Mouse (Mus musculus) olfactory bulb, adult 2 months (tissue): Measurements from ENCODE around the gene St6galnac3. TPM values are rescaled to one million over a fixed set of nuclear protein-coding genes. Genes with fewer than 3 reads are reported as not detected.

Experiments used
- H3K27ac ChIP-seq: fragments of 200-500 bp; 2 replicates; pipeline ENCODE4 v1.5.1; 2012; ENCODE audit warnings: low read depth, low read length; ENCODE audit not compliant: insufficient read depth
- H3K4me1 ChIP-seq: fragments of 200-500 bp; 2 replicates; pipeline ENCODE4 v1.6.1; 2012; ENCODE audit warnings: low read length; ENCODE audit not compliant: control insufficient read depth, insufficient read depth
- H3K4me3 ChIP-seq: fragments of 200-500 bp; 2 replicates; pipeline ENCODE4 v1.5.1; 2012; ENCODE audit warnings: mild to moderate bottlenecking, low read depth, low read length, moderate library complexity; ENCODE audit not compliant: insufficient read depth
- CTCF ChIP-seq: fragments of 200-500 bp; IDR thresholded peaks from 2 replicates; pipeline ENCODE4 v1.5.1; 2012; ENCODE audit warnings: low read depth, mild to moderate bottlenecking, low read length, moderate library complexity; ENCODE audit not compliant: insufficient read depth
- POLR2A ChIP-seq: fragments of 200-500 bp; IDR thresholded peaks from 2 replicates; pipeline ENCODE4 v1.6.1; 2012; ENCODE audit warnings: mild to moderate bottlenecking, low read depth, low read length, moderate library complexity; ENCODE audit not compliant: insufficient read depth
- WGBS: fragments of 180-500 bp; shearing (Covaris S2); methylation state at CpG from one replicate; pipeline ENCODE4 v1.1.7; 2018; 5-methylcytosine and 5-hydroxymethylcytosine counted together
- polyA plus RNA-seq: library from polyadenylated mRNA; stranded (reverse); fragments of >200 nt; gene quantifications from 2 replicates; pipeline ENCODE4 v1.2.4, GENCODE M21; 2012; ENCODE audit warnings: low replicate concordance; ENCODE audit not compliant: missing spikeins, insufficient read depth, insufficient read length

Gene St6galnac3
- polyA plus RNA-seq, 1 experiment = not detected

DNA sequence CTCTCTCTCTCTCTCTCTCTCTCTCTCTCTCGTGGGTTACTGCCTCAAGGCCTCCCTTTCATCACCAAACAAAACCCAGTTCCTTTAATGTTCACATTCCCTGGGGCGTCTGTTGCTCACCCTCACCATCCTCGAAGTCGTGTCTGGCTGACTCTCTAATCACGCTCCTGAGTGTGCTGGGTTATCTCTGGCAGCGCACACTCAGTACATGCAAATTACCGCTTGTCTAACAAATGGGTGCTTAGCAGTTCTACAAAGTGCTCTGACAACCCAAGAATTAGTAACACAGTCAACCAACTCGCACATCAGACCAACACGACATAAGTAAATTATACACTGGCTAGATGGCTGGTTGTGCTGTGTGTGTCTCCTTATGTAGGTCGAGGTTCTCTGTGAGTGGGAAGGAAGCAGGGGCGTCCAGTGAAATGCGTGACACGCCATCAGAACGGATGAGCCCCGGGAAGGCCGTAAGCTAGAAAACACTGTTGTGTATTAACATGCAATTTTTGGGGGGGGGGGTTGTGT is 11.8 kb upstream of the St6galnac3 start:
- Histone ChIP-seq H3K4me1 (peaks cover 29% of the 10 kb centered on the region), H3K4me3 (no peak overlapping the region), H3K27ac (peak overlapping the region; percentile 98)
- WGBS = 24% methylated on average over 16 of the region's 16 CpGs
- no peak for TF ChIP-seq CTCF
- TF ChIP-seq POLR2A = no peak

DNA sequence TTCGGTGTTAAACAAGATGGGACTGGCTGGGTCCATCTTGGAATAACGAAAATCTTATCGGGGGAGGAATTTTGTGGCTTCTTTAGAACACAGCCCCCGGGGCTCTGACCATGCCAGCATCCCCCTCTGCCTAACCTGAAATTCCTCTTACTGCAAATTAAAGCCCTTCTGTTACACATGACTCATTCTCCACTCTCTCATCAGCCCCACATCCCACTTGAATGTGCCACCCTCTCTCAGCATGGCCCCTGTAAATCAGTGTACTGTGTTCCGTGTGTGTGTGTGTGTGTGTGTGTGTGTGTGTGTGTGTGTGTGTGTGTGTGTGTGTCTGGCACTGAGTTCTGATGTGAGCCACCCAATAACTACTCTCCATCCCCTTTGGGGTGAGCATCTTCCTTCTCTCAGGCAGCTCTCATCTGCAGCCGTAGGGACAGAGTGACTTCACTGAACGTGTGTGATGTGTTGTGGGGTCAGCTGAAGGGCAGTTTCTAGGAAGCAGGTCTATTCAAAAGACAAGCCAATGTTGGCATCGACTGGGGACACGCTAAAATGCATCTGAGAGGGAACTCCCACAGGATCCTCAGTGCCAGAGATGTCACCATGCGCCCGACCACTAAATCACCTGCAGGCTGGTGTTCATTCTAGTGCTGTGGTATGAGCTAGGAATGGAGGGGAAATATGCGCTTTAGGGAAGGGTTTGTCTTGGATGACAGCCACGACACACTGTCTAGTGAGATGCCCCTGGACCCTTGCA is 11.0 kb upstream of the St6galnac3 start:
- TF ChIP-seq POLR2A (no peak), CTCF (no peak)
- 39% methylated on average over 13 of the region's 13 CpGs for WGBS
- Histone ChIP-seq H3K4me1 (peaks cover 27% of the 10 kb centered on the region), H3K27ac (peak overlapping the region; percentile 98), H3K4me3 (no peak overlapping the region)

DNA sequence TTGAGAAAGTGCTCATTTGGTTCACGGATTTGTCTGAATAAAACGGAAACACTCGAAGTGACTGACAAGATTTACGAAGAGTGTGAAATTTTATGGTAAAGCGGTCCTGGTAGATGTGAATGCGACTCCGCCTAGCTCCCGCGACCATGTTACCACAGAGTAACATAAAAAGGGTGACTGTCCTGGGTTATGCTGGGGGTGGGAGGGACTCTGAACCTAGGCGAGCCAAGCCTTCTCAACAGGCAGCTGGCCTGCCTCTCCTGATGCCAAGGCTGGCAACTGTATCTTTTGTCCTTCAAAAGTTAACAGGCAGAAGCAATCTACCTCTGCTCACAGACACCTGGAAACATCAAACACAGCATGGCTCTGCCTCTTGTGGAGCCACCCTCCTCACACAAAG is 9.8 kb upstream of the St6galnac3 start:
- Histone ChIP-seq H3K4me3 (no peak overlapping the region), H3K27ac (no peak overlapping the region), H3K4me1 (peaks cover 27% of the 10 kb centered on the region)
- 60% methylated on average over 10 of the region's 10 CpGs for WGBS
- TF ChIP-seq POLR2A (no peak), CTCF (no peak)

DNA sequence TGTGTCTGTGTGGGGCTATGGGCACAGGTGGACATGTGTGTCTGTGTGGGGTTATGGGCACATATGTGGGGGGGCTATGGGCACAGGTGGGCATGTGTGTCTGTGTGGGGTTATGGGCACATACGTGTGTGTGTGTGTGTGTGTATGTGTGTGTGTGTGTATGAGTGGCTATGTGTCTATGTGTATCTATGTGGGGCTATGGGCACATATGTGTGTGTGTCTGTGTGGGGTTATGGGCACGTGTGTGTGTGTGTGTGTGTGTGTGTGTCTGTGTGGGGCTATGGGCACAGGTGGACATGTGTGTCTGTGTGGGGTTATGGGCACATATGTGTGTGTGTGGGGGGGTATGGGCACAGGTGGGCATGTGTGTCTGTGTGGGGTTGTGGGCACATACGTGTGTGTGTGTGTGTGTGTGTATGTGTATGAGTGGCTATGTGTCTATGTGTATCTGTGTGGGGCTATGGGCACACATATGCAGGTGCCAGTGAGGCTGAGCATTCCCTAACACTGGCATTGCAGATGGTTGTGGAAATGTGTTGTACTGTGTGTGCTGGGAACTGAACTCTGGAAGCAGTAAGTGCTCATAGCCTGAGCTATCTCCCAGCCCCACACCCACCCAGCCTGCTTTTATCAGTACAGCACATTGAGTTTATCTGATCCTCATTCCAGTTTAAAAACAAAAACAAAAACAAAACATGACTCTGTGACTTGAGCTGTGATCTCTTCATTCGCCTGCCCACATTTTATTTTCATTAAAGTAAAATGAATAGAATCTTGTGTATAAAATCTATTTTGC is 8.6 kb upstream of the St6galnac3 start:
- WGBS = 92% methylated on average over 4 of the region's 4 CpGs
- Histone ChIP-seq H3K27ac (no peak overlapping the region), H3K4me3 (no peak overlapping the region), H3K4me1 (peaks cover 24% of the 10 kb centered on the region)
- TF ChIP-seq CTCF = no peak
- no peak for TF ChIP-seq POLR2A

DNA sequence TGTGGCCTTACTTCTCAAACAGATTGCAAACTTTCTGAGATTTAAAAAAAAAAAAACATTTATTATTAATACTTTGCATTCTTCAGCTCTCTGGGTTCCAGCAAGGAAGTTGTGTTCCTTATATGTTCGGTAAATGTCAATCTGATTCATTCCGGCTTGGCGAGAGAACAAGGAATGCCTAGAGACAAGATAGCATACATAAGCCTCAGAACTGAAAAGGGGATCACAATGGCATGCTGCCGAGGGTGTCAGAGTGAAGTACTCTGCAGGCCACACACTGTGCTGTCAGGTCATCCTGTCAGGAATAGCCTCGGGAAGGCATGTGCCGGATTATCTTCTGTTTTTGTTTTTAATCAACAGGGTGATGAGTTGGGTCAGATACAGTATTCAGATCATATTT is 7.8 kb upstream of the St6galnac3 start:
- Histone ChIP-seq H3K27ac (no peak overlapping the region), H3K4me3 (no peak overlapping the region), H3K4me1 (peaks cover 17% of the 10 kb centered on the region)
- no peak for TF ChIP-seq CTCF
- no peak for TF ChIP-seq POLR2A
- 79% methylated on average over 6 of the region's 6 CpGs for WGBS

DNA sequence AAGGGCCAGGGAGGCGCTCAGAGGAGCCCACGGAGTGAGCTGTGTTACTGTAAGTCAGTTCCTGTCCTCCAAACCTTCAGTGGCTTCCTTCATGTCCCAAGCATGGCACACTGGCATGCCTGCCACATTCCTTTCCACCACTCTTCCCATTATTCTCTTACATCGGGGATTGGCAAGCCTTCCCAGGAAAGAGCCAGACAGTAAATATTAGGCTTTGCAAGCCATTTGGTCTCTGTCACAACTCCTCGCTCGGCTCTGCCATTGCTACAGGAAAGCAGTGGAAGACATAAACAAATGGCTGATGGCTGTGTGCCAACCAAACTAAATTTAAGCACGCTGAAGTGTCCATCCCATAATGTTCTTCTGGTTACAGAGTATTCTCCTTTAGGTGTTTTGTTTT is 7.1 kb upstream of the St6galnac3 start:
- TF ChIP-seq CTCF (no peak), POLR2A (no peak)

DNA sequence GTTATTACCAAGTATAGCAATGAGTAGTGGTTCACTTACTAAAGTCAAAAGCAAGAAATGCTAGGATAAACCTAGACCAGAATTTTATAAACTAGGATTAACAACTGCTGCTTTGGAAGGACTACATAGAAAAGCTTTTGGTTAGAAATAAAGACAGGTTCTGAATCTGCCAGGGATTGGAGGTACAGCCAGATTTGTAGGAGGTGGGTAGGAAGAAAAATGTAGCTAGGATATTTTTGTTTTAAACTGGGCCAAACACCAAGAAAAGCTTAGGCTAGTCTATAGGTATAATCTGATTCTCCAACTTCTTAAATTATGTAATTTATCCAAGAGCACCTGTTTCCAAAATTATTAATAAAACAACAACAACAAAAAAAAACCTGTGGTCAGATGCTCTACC is 3.6 kb upstream of the St6galnac3 start:
- Histone ChIP-seq H3K4me3 (no peak overlapping the region), H3K4me1 (peaks cover 7% of the 10 kb centered on the region), H3K27ac (no peak overlapping the region)
- no peak for TF ChIP-seq CTCF
- no peak for TF ChIP-seq POLR2A

More for the DNA sequence above, 7.1 kb upstream of the St6galnac3 start:
- Histone ChIP-seq H3K4me3 (no peak overlapping the region), H3K4me1 (peaks cover 12% of the 10 kb centered on the region), H3K27ac (no peak overlapping the region)
- WGBS = 64% methylated on average over 6 of the region's 6 CpGs

DNA sequence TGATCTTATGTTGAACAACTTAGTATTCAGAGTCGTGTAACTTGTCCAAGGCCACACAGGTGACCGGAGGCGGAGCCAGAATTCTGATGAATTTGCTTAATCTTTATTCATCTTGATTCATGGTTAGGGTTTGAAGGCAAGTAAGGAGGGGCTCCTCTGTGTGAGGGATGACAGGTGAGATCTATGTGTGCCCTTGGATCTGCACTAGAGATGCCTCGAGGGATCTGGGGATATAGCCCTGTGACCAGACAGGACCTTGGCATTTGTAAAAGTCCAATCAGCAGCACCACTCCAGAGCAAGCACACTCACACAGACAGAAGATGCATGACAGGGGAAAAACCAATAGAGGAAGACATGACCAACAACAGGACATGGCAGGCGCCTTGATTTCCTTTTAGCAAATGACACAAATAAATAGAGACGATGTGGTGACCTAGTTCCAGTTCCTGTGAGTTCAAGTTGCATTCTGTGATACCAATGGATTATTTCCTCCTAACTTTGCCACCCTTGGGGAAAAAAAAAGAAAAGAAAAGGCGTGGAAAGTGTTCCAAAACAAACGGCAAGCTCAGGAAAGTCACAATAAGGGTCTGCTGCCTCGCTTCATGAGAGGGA is 1.4 kb downstream of the St6galnac3 start:
- Histone ChIP-seq H3K4me1 (peaks cover 26% of the 10 kb centered on the region), H3K27ac (no peak overlapping the region), H3K4me3 (peak overlapping the region; percentile 75)
- TF ChIP-seq CTCF (no peak), POLR2A (no peak)
- WGBS = 59% methylated on average over 9 of the region's 9 CpGs
